Mouse (Mus musculus) heart, adult 8-10 months (tissue): ENCODE results near the gene Slirp. TPM values are rescaled to one million over a fixed set of nuclear protein-coding genes. Genes with fewer than 3 reads are reported as not detected.

Source experiments
- DNase-seq: peaks from one replicate; pipeline ENCODE4 v3.0.0; 2022; ENCODE audit warnings: low spot score
- total RNA-seq, 4 experiments: library from RNA; stranded (reverse); gene quantifications; 2 replicates each; pipeline ENCODE4 v1.2.4; 2022

Slirp gene
- total RNA-seq = 100 to 1,000 TPM; 162 to 197 (median 180) TPM

- peak; percentile 92 for DNase-seq
Measured at GRCm38 (mm10) chr12:87443700-87444122, at the start of gene Slirp, which contains the start of gene Alkbh1. Gene Slirp (plus strand): TSS chr12:87443896. Gene Alkbh1 (minus strand): TSS chr12:87444017.

- no peak for DNase-seq
Measured at GRCm38 (mm10) chr12:87394316-87394715, 49.4 kb upstream of the Slirp start.

- DNase-seq = no peak
Measured at GRCm38 (mm10) chr12:87397126-87397525, 46.6 kb upstream of the Slirp start.

- DNase-seq = no peak
Measured at GRCm38 (mm10) chr12:87397811-87398417, 45.8 kb upstream of the Slirp start.

GRCm38 (mm10) chr12:87399119-87399819, 44.4 kb upstream of the Slirp start:
- no peak for DNase-seq

GRCm38 (mm10) chr12:87401883-87402282, 41.8 kb upstream of the Slirp start:
- no peak for DNase-seq

GRCm38 (mm10) chr12:87405165-87405564, 38.5 kb upstream of the Slirp start:
- DNase-seq = no peak

GRCm38 (mm10) chr12:87405721-87406120, 38.0 kb upstream of the Slirp start:
- DNase-seq = no peak

- DNase-seq = peak; percentile 69
Measured at GRCm38 (mm10) chr12:87407869-87408605, 35.7 kb upstream of the Slirp start.

- DNase-seq = no peak
Measured at GRCm38 (mm10) chr12:87409123-87409522, 34.6 kb upstream of the Slirp start.

GRCm38 (mm10) chr12:87410999-87411398, 32.7 kb upstream of the Slirp start:
- no peak for DNase-seq

GRCm38 (mm10) chr12:87413179-87413790, 30.4 kb upstream of the Slirp start:
- peak; percentile 73 for DNase-seq

GRCm38 (mm10) chr12:87415358-87415757, 28.3 kb upstream of the Slirp start:
- no peak for DNase-seq

GRCm38 (mm10) chr12:87416690-87417089, 27.0 kb upstream of the Slirp start:
- peak; percentile 66 for DNase-seq

GRCm38 (mm10) chr12:87418921-87419320, 24.8 kb upstream of the Slirp start:
- no peak for DNase-seq

GRCm38 (mm10) chr12:87419974-87420485, 23.7 kb upstream of the Slirp start:
- DNase-seq = no peak

- DNase-seq = no peak
Measured at GRCm38 (mm10) chr12:87421708-87422507, 21.8 kb upstream of the Slirp start.

GRCm38 (mm10) chr12:87423700-87424099, 20.0 kb upstream of the Slirp start:
- no peak for DNase-seq

GRCm38 (mm10) chr12:87424516-87424915, 19.2 kb upstream of the Slirp start:
- DNase-seq = no peak

GRCm38 (mm10) chr12:87426354-87427031, 17.2 kb upstream of the Slirp start:
- no peak for DNase-seq
